Mouse (Mus musculus) mammary gland, adult 2 months (tissue): Measurements from ENCODE around the gene Actl9. TPM values are rescaled to one million over a fixed set of nuclear protein-coding genes. Genes with fewer than 3 reads are reported as not detected.

ENCODE experiments used
- polyA plus RNA-seq: library from polyadenylated mRNA; depleted of rRNA; stranded (reverse); fragments of >200 nt; gene quantifications from 2 replicates; pipeline ENCODE4 v1.2.3, GENCODE M21; 2012; ENCODE audit warnings: low replicate concordance; rRNA removed

Gene Actl9
- polyA plus RNA-seq: 0.27 and 0.34 TPM in 2 replicates

GRCm38 (mm10) chr17:33432019-33432946 lies at the start of gene Actl9:
Actl9 (plus strand) TSS chr17:33432896.

GRCm38 (mm10) chr17:33394182-33395034 lies 38.3 kb upstream of the Actl9 start, which contains the start of gene Zfp101:
Zfp101 (minus strand) TSS chr17:33394641.

Other genes starting within 250 kb of the Actl9 start
- not detected in 2 replicates for gene Olfr239, start 241.6 kb upstream of the Actl9 start, polyA plus RNA-seq
- 0.29 TPM in 1 of 2 replicates, not detected in the other for gene Olfr1564, start 211.2 kb upstream of the Actl9 start, polyA plus RNA-seq
- gene Zfp955a, start 177.8 kb upstream of the Actl9 start, polyA plus RNA-seq: 0.61 and 1.7 TPM in 2 replicates
- gene Olfr63, start 168.2 kb upstream of the Actl9 start, polyA plus RNA-seq: not detected in 2 replicates
- gene Zfp955b, start 143.4 kb upstream of the Actl9 start, polyA plus RNA-seq: 1.2 and 2.5 TPM in 2 replicates
- gene Zfp81, start 74.0 kb upstream of the Actl9 start, polyA plus RNA-seq: 0.70 and 1.8 TPM in 2 replicates
- gene Zfp101, start 38.3 kb upstream of the Actl9 start, polyA plus RNA-seq: 0.91 and 2.8 TPM in 2 replicates
- 73.6 and 110 TPM in 2 replicates for gene Adamts10, start 91.3 kb downstream of the Actl9 start, polyA plus RNA-seq
- gene Myo1f, start 122.8 kb downstream of the Actl9 start, polyA plus RNA-seq: 11.6 and 13.3 TPM in 2 replicates
- 77.8 and 95.4 TPM in 2 replicates for gene Zfp414, start 196.2 kb downstream of the Actl9 start, polyA plus RNA-seq
- 1.2 and 1.9 TPM in 2 replicates for gene Pram1, start 205.2 kb downstream of the Actl9 start, polyA plus RNA-seq